Mouse (Mus musculus) spleen, postnatal 36 days (tissue): Measurements from ENCODE around the gene Gm10134.
"Not testable (repeated sequence)": the region's sequence is repeated elsewhere in the genome, so short reads cannot be mapped to it uniquely, and the experiment has no call there.

Experiments
- DNase-seq, 2 experiments: peaks; one replicate each; pipeline ENCODE4 v3.0.0; 2022; ENCODE audit warnings: low spot score in 2 of 2, mixed read lengths in 1 of 2

Gene Gm10134

GRCm38 (mm10) chr2:28504676-28505075 lies 1.2 kb upstream of the Gm10134 start:
- no peak for DNase-seq

GRCm38 (mm10) chr2:28506291-28506690 lies 396 bp downstream of the Gm10134 start:
- DNase-seq = no peak

- not testable (repeated sequence) for DNase-seq
These were observed 5.7 kb downstream of the Gm10134 start for GRCm38 (mm10) chr2:28511600-28511999.

- peak; percentile 65 to 66 for DNase-seq
These were observed 7.0 kb downstream of the Gm10134 start, which contains the start of gene Ralgds for GRCm38 (mm10) chr2:28512798-28513401. Gene Ralgds, plus strand, starts transcription at chr2:28513125.

- no peak for DNase-seq
These were observed 7.8 kb downstream of the Gm10134 start for GRCm38 (mm10) chr2:28513431-28514370.

GRCm38 (mm10) chr2:28514489-28514888 lies 8.6 kb downstream of the Gm10134 start:
- peak; percentile 73 to 82 for DNase-seq

GRCm38 (mm10) chr2:28517206-28517909 lies 11.5 kb downstream of the Gm10134 start:
- peak; percentile 71 to 79 for DNase-seq

- peak; percentile 63 to 68 for DNase-seq
These were observed 12.3 kb downstream of the Gm10134 start for GRCm38 (mm10) chr2:28518231-28518630.

GRCm38 (mm10) chr2:28520581-28520980 lies 14.7 kb downstream of the Gm10134 start:
- DNase-seq = no peak

- DNase-seq = no peak
These were observed 15.8 kb downstream of the Gm10134 start for GRCm38 (mm10) chr2:28521571-28522151.

GRCm38 (mm10) chr2:28522166-28522565 lies 16.3 kb downstream of the Gm10134 start:
- no peak for DNase-seq

GRCm38 (mm10) chr2:28523643-28524117 lies 17.8 kb downstream of the Gm10134 start:
- peak in 1 of 2 experiments; percentile 46 for DNase-seq

GRCm38 (mm10) chr2:28524406-28524805 lies 18.5 kb downstream of the Gm10134 start:
- no peak for DNase-seq

GRCm38 (mm10) chr2:28525219-28525942 lies 19.5 kb downstream of the Gm10134 start:
- peak in 1 of 2 experiments; percentile 41 for DNase-seq

- peak; percentile 80 to 82 for DNase-seq
These were observed 20.3 kb downstream of the Gm10134 start for GRCm38 (mm10) chr2:28525943-28526876.

- DNase-seq = no peak
These were observed 21.8 kb downstream of the Gm10134 start for GRCm38 (mm10) chr2:28527436-28528353.

- no peak for DNase-seq
These were observed 22.4 kb downstream of the Gm10134 start for GRCm38 (mm10) chr2:28528354-28528730.

GRCm38 (mm10) chr2:28529856-28530255 lies 24.0 kb downstream of the Gm10134 start:
- DNase-seq = no peak

GRCm38 (mm10) chr2:28530311-28530710 lies 24.4 kb downstream of the Gm10134 start:
- DNase-seq = no peak
